Mouse (Mus musculus) retina, embryonic 14.5 days (tissue): ENCODE data around the gene Grcc10.

Source experiments
- DNase-seq: peaks from one replicate; pipeline ENCODE4 v3.0.0-alpha.2; 2015; ENCODE audit warnings: low spot score

Grcc10 gene

DNA sequence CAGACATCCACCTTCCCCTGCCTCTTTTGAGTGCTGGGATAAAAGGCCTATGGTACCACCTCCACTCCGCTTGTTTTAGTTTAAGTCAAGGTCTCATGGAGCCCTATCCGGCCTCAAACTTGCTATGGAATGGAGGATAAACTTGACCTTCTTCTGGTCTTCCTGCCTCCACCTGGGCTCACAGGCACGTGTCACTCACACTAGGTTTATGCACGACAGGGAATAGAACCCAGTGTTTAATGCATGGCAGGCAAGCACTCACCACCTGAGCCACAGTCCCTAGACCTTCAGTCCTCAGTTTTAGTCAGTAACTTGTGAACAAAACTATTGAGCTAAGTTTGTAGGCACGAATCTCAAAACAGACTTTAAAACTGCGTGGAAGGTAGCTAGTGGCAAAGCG, 10.1 kb downstream of the Grcc10 start:
- no peak for DNase-seq

DNA sequence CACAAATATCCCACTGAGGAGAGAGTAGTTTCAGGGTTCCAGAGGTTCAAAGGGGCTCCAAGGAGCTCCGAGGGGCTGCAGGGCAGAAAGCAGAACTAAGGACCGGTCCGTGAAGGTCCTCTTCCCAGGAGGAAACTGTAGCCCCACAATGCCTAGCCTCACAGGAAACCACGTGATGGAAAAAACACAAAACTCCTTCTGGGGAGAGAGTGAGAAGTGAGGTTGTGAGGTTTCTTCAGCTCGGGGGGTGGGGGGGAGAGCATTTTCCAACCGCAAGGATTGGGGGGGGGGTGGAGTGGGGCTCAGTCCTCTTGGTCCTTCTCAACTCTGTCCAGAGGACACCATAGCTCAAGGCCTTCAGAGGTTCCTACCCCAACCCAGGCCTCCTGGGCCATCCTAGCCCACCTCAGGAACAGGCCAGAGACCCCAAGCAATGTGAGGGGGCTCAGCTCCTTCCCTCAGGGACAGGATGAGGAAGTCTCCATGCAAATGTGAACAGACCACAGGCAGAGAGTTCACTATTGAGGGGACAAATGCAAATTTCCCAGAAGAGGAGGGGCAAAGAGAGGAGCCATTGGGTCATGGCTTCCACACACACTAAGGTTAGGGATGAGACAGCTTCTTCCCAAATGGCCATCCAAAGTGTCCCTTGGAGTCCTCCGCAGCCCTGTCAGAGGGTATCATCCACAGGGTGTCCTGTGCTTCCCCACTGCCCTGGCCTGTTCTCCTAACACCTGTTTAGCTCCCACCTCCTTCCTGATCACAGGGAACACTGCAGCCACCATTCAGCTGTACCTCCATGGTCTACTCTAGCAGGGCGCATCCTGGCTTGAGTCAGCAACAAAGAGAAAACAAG, 11.1 kb downstream of the Grcc10 start:
- no peak for DNase-seq

DNA sequence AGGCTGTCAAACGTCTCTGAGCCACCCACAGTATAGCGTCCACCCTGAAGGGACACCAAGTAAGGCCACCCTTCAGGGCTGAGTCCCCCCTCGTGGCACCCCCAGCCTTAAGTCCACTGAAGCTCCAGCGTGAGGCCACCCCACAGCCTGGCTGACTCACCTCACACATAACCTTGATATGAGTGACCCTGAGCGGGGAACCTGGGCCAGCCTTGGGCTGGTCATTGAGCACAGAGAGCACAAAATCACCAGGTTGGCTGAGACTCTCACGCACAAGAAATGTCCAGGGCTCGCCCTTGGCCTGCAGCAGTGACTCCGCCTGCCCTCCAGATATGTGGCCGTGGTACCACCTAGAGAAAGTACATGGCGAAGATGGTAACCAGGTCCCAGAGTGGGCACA, 12.6 kb downstream of the Grcc10 start:
- DNase-seq = no peak

DNA sequence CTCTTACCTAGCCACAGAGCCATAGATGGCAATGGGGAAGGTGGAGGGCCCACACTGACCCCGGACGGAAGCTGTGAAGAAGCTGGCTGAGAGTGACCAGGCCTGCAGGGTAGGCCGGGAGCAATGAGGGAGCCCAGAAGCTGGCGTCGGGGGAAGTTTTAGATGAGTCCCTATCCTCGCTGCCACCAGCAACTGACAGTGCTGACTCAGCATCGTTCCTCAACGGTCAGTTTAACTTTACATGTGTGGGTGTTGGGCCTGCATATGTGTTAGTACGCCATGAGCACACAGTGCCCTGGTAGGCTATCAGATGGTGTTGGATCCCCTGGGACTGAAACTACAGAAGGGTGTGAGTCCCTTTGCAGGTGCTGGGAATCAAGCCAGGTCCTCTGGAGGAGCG, 16.7 kb downstream of the Grcc10 start:
- no peak for DNase-seq

DNA sequence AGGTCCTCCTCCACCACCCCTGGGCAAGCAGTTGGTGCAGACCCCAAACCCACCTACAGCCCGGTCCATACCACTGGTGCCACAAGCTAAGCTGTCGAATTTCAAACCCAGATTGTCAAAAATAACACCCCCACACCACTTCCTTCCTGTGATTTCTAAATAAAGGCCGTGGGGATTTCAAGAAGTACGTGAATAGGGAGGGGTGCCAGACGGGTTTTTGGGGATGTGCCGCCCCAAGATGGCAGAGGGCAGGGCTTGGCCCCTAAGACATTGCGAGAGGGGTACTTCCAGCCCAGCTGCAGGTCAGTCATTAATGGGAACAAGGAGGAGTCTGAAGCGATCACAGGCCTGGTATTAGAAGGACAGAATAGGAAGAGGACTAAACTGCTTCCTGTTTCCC, 17.6 kb downstream of the Grcc10 start:
- DNase-seq = no peak

DNA sequence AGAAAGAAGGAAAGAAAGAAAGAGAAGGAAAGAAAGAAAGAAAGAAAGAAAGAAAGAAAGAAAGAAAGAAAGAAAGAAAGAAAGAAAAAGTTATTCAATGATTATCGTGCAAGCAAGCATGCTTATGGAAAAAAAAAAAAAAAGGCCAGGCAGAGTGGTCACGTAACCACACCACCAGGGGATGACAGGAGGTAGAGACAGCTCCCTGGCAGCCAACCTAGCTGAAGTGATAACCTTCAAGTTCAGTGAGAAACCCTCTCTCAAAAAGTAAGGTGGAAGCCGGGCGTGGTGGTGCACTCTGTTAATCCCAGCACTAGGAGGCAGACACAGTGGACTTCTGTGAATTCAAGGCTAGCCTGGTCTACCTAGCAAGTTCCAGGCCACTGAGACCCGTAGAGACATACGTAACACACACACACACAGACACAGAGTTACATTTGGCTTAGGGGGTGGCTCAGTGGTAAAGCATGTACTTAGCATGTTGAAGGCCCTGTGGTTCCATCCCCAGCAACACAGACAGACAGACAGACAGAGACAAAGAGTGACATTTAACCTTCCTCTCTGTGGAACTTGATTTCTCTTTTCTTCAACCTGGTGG, 18.2 kb downstream of the Grcc10 start:
- no peak for DNase-seq

DNA sequence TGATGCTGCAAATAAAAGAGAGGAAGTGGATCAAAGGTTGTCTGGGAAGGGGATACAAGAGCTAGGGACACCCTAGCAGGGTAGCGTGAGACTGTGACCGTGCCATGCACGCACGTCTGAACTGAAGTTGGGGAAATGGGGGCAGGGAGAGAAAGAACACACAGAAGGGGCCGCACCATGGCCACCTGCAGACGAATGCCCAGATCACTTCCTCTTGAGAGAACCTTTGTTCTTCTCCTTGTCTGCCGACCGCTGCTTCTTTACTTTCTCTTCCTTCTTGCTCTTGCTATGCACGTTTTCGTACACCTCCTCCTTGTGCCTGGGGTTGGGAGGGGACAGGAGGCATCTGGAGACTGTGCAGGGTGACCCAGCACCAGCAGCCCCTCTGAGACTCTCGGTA, 20.3 kb downstream of the Grcc10 start:
- DNase-seq = no peak

DNA sequence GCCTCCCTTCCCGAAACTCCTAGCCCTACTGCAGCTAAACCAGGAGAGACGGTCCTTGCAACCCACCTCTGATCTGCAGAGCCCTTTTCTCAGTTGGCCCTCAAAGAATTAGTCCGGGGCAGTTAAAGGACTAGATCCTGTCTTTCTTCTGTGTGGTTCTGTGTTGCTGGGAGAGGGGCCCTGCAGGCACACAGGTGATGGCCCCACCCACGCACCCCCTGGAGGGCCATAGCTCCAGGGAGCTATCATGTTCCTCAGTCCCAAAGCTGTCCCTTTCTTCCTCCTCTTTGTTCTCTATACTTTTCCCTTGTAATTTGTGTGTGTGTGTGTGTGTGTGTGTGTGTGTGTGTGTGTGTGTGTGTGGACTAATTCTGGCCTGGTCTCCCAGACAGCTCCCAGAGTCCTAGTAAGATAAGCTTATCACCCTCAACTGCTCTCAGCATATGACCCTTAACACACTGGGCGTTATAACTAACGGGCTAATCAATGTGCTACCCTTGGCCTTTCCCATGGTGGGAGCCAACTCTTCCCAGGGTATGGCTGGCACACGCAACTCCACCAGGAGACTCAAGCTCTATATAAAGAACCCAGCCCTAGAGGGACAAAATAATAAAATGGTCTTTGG, 21.7 kb downstream of the Grcc10 start:
- DNase-seq = no peak

DNA sequence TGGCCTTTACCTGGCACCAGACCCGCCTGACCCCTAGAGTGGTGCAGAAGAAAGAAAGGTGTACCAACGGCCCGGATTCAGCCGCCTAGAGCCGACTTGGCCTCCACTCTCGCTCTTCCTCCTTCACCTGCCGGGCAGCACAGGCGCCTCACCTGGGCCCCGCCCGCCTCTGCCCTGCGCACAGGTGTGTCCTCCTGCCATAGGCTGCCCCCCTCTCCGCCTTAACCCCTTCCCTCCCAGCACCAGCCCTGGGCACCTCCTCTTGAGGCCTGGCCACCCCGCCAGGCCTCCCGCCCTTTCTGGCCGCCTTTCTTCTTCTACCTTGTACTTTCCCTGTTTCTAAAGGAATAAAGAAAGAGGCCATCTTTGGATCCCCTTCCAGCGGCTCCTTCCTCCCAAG, 22.5 kb downstream of the Grcc10 start:
- DNase-seq = no peak

DNA sequence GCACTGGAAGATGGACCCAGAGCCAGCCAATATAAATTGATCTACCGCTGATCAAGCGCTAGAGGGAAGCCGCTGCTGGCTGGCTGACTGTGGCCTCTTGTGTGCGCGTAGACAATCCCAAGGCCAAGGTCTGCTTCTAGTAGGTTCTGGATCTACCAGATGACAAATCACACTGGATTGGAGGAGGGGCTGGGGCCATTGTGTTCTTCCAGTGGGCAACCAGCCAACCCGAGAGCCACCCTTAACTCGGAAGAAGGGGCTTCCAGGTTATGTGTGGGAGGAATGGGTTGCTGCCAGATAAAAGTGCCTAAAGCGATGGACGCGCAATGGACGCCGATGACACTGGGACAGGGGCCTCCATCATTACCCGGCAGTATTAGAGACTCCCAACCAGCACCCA, 23.2 kb downstream of the Grcc10 start:
- no peak for DNase-seq

DNA sequence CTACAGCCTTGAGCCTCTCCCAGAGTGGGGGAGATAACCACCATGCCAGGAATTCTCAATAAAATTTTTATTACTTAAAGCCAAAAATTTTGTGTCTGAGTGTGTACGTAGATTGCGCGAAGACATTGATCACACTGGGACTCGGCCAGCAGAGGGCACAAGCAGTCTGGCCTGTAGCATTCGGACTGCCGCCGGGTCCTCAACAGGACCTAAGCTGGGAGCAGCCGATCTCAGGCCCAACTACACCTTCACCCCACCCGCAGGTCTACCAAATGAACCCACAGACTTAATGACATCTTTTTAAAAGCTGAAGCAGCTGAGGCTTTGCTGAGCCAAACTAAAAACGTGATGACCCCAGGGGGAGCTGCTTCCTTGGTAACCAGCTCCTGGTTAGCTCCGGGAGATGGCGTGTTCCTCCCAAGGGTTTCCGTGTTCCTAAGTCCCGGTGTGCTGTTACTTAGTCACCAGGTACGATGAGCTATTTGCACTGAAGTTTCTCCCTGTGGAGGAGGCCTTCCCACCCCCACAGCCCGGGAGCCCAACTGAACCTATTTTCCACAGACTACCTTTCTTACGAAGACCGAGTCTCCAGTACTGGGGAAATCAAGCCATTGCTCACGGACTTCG, 24.2 kb downstream of the Grcc10 start:
- DNase-seq = peak; percentile 77

DNA sequence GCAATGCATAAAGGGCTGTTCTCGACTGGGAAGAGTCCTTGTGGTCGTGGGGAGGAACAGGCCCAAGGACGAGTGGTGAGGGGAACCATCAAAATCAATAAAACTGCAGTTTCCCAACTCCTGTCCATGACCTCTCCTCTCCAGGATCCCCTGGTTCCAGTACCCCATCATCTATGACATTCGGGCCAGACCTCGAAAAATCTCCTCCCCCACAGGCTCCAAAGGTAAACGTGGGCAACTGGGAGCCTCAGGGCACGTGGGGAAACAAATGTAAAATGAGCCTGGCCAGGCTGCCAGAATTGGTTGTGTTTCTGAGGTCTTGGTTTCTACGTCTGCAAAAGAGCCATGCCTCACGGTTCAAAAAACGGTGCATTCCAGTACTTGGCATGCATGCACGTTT, 28.3 kb downstream of the Grcc10 start:
- DNase-seq = no peak

DNA sequence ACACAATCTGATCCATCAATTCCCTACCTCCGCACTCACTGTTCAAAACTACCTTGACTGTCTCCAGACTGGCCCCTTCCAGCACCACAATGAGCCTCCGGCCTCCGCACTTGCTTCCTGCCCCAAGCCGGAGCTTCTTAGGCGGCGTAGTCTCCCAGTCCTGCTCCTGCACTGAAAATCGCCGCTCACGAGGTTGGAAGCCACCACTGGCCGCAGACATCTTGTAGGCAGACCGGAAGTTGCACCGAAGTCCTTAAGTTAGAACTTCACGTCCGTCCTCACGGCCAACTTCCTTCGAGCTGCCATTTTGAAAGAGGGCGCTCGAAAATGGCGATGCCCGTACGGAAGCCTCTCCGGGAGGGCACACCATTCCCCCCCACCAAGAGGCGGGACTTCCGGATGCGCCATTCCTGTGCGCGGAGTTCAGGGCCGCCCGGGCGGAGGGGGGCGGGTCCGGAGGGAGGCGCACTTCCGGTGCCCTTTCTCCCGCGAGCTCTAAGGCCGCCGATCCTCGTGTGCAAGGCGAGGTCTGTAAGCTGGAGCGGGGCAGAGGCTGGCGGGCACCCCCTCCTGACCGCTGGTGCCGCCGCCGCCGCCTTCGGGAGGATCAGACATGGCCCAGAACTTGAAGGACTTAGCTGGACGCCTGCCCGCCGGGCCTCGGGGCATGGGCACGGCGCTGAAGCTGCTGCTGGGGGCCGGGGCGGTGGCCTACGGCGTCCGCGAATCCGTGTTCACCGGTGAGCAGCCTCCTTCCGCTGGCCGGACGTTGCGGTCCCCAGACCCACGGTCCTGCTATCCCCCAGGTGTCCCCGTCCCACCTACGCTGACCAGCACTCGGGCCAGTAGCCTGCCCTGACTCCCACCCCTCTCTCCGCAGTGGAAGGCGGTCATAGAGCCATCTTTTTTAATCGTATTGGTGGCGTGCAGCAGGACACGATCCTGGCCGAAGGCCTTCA, 29.1 kb downstream of the Grcc10 start, which contains the start of the genes Emg1 and Phb2:
Emg1 (minus strand) TSS at position 355 of the 959 bp plus-strand sequence.
Phb2 (plus strand) TSS at position 513 of the 959 bp plus-strand sequence.
- peak; percentile 99 for DNase-seq

DNA sequence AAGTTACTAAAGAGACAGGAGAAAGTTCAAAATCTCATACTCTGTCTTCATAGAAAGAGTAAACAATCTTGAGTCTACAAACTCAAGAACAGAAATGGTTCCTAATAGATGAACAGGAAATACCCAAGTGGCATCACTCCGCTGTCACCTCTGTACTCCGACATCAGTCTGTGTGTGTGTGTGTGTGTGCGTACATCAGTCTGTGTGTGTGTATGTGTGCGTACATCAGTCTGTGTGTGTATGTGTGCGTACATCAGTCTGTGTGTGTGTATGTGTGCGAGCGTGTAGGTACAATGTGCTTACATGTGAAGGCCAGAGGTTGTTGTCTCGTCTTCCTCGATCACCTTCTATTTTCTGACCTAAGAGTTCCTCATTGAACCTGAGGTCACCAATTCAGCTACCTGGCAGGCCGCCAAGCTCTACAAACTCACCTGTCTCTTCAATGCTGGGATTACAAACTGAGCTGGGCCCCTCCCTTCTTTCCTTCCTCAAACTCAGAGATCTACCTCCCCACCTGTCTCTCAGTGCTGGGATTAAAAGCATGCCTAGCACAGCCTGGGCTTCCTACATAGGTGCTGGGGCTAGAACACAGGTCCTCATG, 32.8 kb downstream of the Grcc10 start:
- no peak for DNase-seq

DNA sequence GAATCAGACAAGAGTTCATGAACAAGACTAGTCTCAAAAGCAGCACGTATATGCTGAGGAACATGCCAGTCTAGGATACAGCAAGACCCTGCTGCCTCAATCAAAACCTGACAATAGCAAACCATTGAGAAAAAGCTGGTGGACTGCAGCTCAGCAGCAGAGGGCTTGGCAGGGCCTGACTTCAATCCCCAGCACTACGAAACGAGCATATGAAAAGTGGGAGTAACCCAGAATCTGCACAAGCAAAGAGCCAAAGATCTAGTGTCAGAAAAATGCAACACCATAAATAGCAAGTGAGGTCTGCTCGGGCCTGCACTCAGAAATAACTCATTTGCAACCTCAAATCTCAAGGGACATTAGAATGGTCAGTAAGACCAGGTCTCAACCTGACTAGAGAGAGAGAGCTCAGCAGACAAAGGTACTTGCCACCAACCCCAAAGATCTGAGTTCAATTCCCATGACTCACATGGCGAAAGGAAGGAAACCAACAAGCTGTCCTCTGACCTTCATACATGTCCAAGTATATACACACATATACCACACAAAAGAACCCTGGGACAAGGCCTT, 35.0 kb downstream of the Grcc10 start:
- DNase-seq = no peak

DNA sequence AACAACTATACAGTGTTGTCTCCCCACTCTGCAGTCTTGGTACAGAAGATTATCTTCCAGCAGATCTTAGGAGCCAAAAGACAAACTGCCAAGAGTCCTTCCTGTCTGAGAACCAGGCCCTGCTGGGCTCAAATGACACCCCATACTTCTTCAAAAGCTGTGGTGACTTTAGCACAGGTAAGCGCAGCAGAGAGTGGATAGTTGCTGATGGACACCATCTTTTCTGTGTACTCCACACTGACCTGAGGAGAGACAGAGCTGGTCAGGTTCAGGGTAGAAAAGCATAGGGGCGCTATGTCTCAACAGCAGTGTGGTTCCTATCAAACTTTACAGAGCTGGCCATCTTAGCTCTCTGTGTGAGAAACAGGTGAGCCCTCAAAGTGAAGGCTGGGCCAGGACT, 36.8 kb downstream of the Grcc10 start:
- DNase-seq = no peak

DNA sequence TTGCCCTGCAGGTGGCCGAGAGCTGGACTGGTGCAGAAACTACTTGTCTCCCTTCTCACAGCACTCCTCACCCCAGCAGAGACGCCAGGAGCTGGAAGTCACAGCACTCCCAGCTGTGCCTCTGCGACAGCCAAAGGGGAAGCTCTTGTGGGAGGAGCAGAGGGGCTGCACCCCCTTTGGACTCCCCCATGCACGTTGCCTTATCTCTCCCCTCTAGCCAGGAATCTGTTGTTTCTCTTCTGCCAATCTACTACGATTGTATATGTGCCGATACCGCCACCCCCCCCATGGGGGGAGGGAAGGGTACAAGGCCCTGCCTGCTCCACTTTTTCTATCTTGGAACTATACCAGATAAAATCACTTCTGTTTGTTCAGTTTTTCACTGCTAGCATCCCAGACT, 37.4 kb downstream of the Grcc10 start:
- DNase-seq = no peak

DNA sequence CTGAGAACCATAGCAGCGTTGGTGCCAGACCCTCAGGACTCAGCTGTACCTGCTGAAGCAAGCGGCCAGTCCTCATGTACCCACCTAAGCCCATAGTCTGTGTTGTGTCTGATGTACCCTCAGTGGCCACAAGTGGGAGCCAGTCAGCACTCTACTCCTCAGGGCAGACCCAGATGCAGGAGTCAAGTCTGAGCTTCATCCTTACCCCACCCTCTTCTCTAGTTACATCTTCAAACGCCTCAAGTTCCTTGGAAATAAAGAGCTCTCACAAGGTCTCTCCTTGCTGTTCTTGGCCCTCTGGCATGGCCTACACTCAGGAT, 38.4 kb downstream of the Grcc10 start:
- DNase-seq = peak; percentile 78

DNA sequence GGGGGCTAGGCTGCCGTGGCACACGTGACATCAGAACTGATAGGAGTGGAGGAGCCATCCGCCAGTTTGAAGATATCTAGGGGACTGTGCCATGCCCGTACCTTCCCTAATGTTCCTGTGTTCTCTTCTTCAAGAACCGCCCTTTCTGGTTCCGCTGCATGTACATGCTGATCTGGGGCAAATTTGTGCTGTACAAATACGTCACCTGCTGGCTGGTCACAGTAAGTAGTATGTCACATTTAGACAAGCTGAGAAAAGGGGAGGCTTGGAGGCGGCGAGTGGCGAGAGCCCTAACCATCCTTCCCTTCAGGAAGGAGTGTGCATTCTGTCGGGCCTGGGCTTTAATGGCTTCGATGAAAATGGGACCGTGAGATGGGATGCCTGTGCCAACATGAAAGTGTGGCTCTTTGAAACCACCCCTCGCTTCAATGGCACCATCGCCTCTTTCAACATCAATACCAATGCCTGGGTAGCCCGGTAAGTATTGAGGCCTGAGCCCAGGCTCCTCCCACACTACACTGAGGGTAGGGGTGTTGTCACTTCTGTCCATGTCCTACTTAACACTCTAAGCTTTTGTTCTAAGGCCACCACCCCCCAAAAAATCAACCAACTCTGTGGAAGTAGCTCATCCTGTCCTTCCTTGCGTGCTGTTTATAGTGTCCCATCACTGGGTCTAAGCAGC, 38.9 kb downstream of the Grcc10 start:
- DNase-seq = no peak

DNA sequence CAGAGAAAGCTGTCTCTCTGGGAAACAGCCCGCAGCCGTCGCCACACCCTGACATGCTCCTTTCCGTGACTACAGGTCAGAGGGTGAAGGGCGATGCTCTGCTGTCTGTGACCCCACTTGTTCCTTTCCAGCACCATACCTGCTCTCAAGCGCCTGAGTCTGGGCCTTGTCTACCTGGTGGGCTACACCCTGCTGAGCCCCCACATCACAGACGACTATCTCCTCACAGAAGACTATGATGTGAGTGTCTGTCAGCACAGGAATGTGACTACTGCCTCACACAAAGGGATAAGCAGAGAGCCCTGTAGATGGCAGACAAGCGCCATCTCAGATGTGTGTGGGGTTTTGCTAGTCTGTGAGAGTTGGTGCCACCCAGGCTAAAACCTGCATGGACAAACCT, 39.8 kb downstream of the Grcc10 start:
- DNase-seq = no peak
